Comparison of ENCODE assay signal across 9 mouse cellular contexts in the genomic region with DNA sequence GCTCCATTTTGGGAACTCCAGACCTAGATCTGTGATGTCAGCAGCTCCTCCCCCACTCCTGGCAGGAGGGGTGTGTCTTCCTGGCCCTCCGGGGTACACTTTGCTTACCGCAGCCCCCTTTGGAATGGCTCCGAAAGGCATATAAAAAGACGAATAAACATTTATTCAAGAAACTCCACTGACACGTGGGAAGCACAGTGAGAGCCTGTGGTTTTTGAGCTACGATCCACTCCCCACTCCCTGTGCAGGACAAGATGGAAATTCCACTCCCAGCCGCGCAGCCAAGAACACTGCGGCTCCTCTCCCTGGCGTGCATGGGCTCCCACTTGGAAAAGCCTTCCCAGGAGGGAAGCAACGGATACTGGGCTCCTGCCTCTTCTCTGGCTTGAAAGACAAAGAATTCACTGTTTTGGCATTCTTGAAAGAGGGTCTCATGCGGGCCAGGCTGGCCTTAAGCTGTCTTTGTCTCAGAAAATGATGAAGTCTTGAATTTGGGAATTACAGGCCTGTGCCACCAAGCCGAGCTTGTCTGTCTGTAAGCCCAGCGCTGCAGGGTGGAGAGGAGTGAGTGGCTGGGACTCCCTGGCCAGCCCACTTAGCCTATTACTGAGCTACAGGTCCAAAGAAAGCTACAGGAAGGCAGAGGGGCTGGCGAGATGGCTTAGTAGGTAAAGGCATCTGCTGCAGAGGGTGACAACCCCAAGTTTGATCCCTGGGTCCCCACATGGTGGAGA. TPM values are rescaled to one million over a fixed set of nuclear protein-coding genes. Genes with fewer than 3 reads are reported as not detected.
DNase-seq lines count a peak whose midpoint lies in the region; ATAC-seq and TF ChIP-seq lines count a peak whose summit lies in the region.
"Had no signal": no experiment of that assay in that cellular context is flagged by ENCODE, and none has a peak within 500 bp of the region (broad histone marks: within the 10 kb centered on the region; RNA-seq: fewer than 3 reads in every experiment).

No protein-coding gene starts in this region.

- no peak for TF ChIP-seq CTCF in lung, embryonic 14.5 days (IDR thresholded peaks at IDR 0.05; ENCODE audit: low read depth)

- WGBS in lung, embryonic 14.5 days: 21% methylated on average over 15 of the region's 15 CpGs
- WGBS in embryonic facial prominence, embryonic 12.5 days: 10% methylated on average over 15 of the region's 15 CpGs
- WGBS in hindbrain, embryonic 16.5 days: 13% methylated on average over 15 of the region's 15 CpGs
- 12% methylated on average over 15 of the region's 15 CpGs for WGBS in neural tube, embryonic 12.5 days

- peaks cover 15% of the 10 kb centered on the region; the same call in 1 of the 2 replicates for H3K27me3 ChIP-seq in lung, embryonic 14.5 days (ENCODE audit: insufficient read depth, low read length)
- H3K27me3 ChIP-seq in embryonic facial prominence, embryonic 12.5 days: peaks cover 3% of the 10 kb centered on the region
- H3K27me3 ChIP-seq in hindbrain, embryonic 16.5 days (replicated peaks; ENCODE audit: control insufficient read depth, insufficient read depth, low read length): peaks cover 6% of the 10 kb centered on the region; the same call in 1 of the 2 replicates
- H3K27me3 ChIP-seq in neural tube, embryonic 12.5 days (replicated peaks): no peaks in the 10 kb centered on the region; the same call in 1 of the 2 replicates

- H3K36me3 ChIP-seq in lung, embryonic 14.5 days (ENCODE audit: insufficient read depth): no peaks in the 10 kb centered on the region
- no peaks in the 10 kb centered on the region for H3K36me3 ChIP-seq in embryonic facial prominence, embryonic 12.5 days
- no peaks in the 10 kb centered on the region for H3K36me3 ChIP-seq in hindbrain, embryonic 16.5 days (ENCODE audit: control insufficient read depth, insufficient read depth, low read length)
- H3K36me3 ChIP-seq in neural tube, embryonic 12.5 days: no peaks in the 10 kb centered on the region

- peak; percentile 56; the same call in 1 of the 2 replicates for ATAC-seq in lung, embryonic 14.5 days (ENCODE audit: insufficient read depth)
- 0 out of 2 replicates have a peak, but pooled peaks have one; percentile 31 for ATAC-seq in embryonic facial prominence, embryonic 12.5 days (ENCODE audit: insufficient number of reproducible peaks, insufficient read depth, low FRiP score, low TSS enrichment)
- ATAC-seq in hindbrain, embryonic 16.5 days: peak; percentile 64
- ATAC-seq in neural tube, embryonic 12.5 days (ENCODE audit: low FRiP score, low read depth): no peak
- ATAC-seq in granulocyte monocyte progenitor cell, adult 5-6 weeks (replicated peaks; ENCODE audit: poor library complexity, severe bottlenecking): no peak
- ATAC-seq in cerebellum, adult (ENCODE audit: insufficient number of reproducible peaks, low FRiP score, low TSS enrichment): no peak

- no peaks in the 10 kb centered on the region for H3K9me3 ChIP-seq in lung, embryonic 14.5 days (ENCODE audit: low read depth, low read length)
- no peaks in the 10 kb centered on the region for H3K9me3 ChIP-seq in embryonic facial prominence, embryonic 12.5 days
- H3K9me3 ChIP-seq in hindbrain, embryonic 16.5 days (ENCODE audit: control insufficient read depth, low read length): no peaks in the 10 kb centered on the region
- H3K9me3 ChIP-seq in neural tube, embryonic 12.5 days: no peaks in the 10 kb centered on the region

- no peak overlapping the region; the same call in 1 of the 2 replicates for H3K27ac ChIP-seq in lung, embryonic 14.5 days (ENCODE audit: low read depth)
- H3K27ac ChIP-seq in embryonic facial prominence, embryonic 12.5 days: peak overlapping the region; percentile 84
- peak overlapping the region; percentile 74 for H3K27ac ChIP-seq in hindbrain, embryonic 16.5 days (ENCODE audit: low read depth, low read length)
- peak overlapping the region; percentile 20; the same call in 1 of the 2 replicates for H3K27ac ChIP-seq in neural tube, embryonic 12.5 days
- H3K27ac ChIP-seq: liver, embryonic 14.5 days had no signal

- peak; percentile 57 for DNase-seq in lung, embryonic 14.5 days
- no peak for DNase-seq in lung, postnatal 36 days
- DNase-seq in kidney, postnatal 36 days: no peak

- no peaks in the 10 kb centered on the region for H3K4me1 ChIP-seq in lung, embryonic 14.5 days (ENCODE audit: insufficient read depth)
- H3K4me1 ChIP-seq in embryonic facial prominence, embryonic 12.5 days: peaks cover 11% of the 10 kb centered on the region
- H3K4me1 ChIP-seq in hindbrain, embryonic 16.5 days (ENCODE audit: control insufficient read depth, insufficient read depth, low read depth, low read length): peaks cover 16% of the 10 kb centered on the region
- H3K4me1 ChIP-seq in neural tube, embryonic 12.5 days: peaks cover 16% of the 10 kb centered on the region

- no peak overlapping the region for H3K4me3 ChIP-seq in lung, embryonic 14.5 days (ENCODE audit: low read depth, low read length)
- H3K4me3 ChIP-seq in embryonic facial prominence, embryonic 12.5 days: 0 out of 2 replicates have a peak overlapping the region, but pooled peaks have one; percentile 5
- no peak overlapping the region for H3K4me3 ChIP-seq in hindbrain, embryonic 16.5 days (ENCODE audit: low read length)
- no peak overlapping the region for H3K4me3 ChIP-seq in neural tube, embryonic 12.5 days

- H3K4me2 ChIP-seq in lung, embryonic 14.5 days: peak overlapping the region; percentile 41
- H3K4me2 ChIP-seq in embryonic facial prominence, embryonic 12.5 days (replicated peaks): peak overlapping the region; percentile 34
- H3K4me2 ChIP-seq in hindbrain, embryonic 16.5 days (ENCODE audit: low read length): peak overlapping the region; percentile 31
- H3K4me2 ChIP-seq in neural tube, embryonic 12.5 days (replicated peaks): peak overlapping the region; percentile 37

- no peak overlapping the region; the same call in 1 of the 2 replicates for H3K9ac ChIP-seq in lung, embryonic 14.5 days
- H3K9ac ChIP-seq in embryonic facial prominence, embryonic 12.5 days: no peak overlapping the region; the same call in 1 of the 2 replicates
- H3K9ac ChIP-seq in hindbrain, embryonic 16.5 days (ENCODE audit: low read depth, low read length): peak overlapping the region; percentile 43
- H3K9ac ChIP-seq in neural tube, embryonic 12.5 days: no peak overlapping the region
- H3K9ac ChIP-seq: liver, embryonic 14.5 days had no signal

RNA-seq across cellular contexts. Expression of gene Fzd9, which starts 23.8 kb away (rescaled TPM):
- 0.43 and 0.65 TPM in 2 replicates for polyA plus RNA-seq in lung, embryonic 14.5 days (2014; fragmentation: Nextera tagmentation; extraction: Ambion mirVana)
- 13.2 and 15.6 TPM in 2 replicates for polyA plus RNA-seq in embryonic facial prominence, embryonic 12.5 days (2016; fragmentation: Nextera tagmentation; extraction: Ambion mirVana)
- 19.7 and 21.3 TPM in 2 replicates for polyA plus RNA-seq in hindbrain, embryonic 16.5 days (2015; fragmentation: Nextera tagmentation; extraction: Ambion mirVana)
- 11.9 and 14.5 TPM in 2 replicates for polyA plus RNA-seq in neural tube, embryonic 12.5 days (2016; fragmentation: Nextera tagmentation; extraction: Ambion mirVana)
- total RNA-seq in granulocyte monocyte progenitor cell, adult 5-6 weeks (2014; fragmentation: Nextera tagmentation): not detected in 2 replicates
- total RNA-seq in granulocyte monocyte progenitor cell, adult 5-6 weeks (2017): 0.31 TPM in 1 of 2 replicates, not detected in the other

Comparison
In these comparisons a context has a peak if more than half of its experiments do, and no peak if none do; other contexts are left out.
1. ATAC-seq: peak in lung, embryonic 14.5 days (single experiment), embryonic facial prominence, embryonic 12.5 days (single experiment) and hindbrain, embryonic 16.5 days (single experiment); none in neural tube, embryonic 12.5 days (single experiment), granulocyte monocyte progenitor cell, adult 5-6 weeks (single experiment) and cerebellum, adult (single experiment).
2. Peak in every context shown above with its lines, with median percentiles within 50 percentile points of each other: H3K4me2 ChIP-seq.